Mouse (Mus musculus): ENCODE results near the gene Gdpd3.

DNA sequence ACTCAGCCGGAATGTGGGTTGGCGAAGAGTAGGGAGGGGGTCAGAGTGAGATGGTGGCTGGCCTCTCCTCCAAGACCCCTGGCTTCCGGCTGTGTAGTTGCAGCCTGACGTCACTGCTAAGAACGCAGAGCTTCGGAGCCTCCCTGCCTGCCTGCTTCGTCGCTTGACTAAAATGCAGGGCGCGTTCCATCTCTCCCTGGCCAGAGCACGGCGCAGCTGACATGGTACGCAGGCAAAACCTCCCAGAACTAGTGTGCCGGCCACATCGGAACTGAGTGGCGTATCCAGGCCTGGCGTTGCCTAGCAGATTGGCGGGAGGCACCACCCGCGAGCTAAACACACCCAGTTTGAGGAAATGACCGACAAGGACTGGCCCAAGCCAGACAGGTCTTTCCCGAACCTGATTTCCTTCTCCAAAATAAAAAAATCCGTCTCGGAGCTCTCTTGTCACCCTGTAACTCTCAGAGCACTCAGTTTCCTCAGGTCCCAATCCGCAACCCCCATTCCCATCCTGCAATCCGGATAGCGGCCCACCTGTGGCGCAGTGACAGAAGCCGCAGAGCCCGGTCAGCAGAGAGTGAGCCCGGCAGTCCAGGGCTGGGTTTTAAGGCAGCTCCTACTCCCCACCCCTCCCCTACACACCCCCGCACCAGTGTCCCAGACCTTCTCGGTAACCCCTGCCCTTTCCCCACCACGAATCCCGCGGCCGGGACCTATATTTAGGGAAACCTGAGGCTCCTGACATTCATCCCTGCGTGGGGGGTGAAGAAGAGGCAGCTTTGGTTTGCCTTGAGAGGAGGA is 33.5 kb downstream of the Gdpd3 start:
- TF ChIP-seq CTCF (IDR thresholded peaks at IDR 0.05; ENCODE audit: extremely low read depth, insufficient read depth, insufficient read length, insufficient replicate concordance) (peak; percentile 44; the same call in 1 of the 2 replicates), POLR2A (IDR thresholded peaks at IDR 0.05; ENCODE audit: low read depth, low read length) (peak; percentile 57)
